Mouse (Mus musculus) liver, embryonic 14.5 days (tissue): ENCODE data around the gene Ankrd55. TPM values are rescaled to one million over a fixed set of nuclear protein-coding genes. Genes with fewer than 3 reads are reported as not detected.

Experiments
- ATAC-seq: fragments of 200-750 bp; cut with Nextera tagmentation; 2 replicates; pipeline ENCODE4 v1.8.0; 2017; ENCODE audit warnings: moderate number of reproducible peaks, mild to moderate bottlenecking, moderate library complexity; ENCODE audit not compliant: insufficient read depth
- DNase-seq, 3 experiments: peaks; one replicate each; pipeline ENCODE4 v3.0.0-alpha.2; 2012 to 2013; ENCODE audit warnings: low read depth in 3 of 3, low spot score in 3 of 3
- H3K27ac ChIP-seq: fragments of 300-500 bp; sonication (generic); 2 replicates; pipeline ENCODE4 v1.5.1; 2014; ENCODE audit warnings: moderate library complexity, mild to moderate bottlenecking, control low read depth, inconsistent platforms
- H3K27me3 ChIP-seq: fragments of 300-500 bp; sonication (generic); 2 replicates; pipeline ENCODE4 v1.6.1; 2014; ENCODE audit warnings: mild to moderate bottlenecking, low read length, moderate library complexity; ENCODE audit not compliant: control insufficient read depth, insufficient read depth
- H3K36me3 ChIP-seq: fragments of 300-500 bp; sonication (generic); replicated peaks from 2 replicates; pipeline ENCODE4 v1.6.1; 2014; ENCODE audit warnings: low read depth; ENCODE audit not compliant: control insufficient read depth, insufficient read depth
- H3K4me1 ChIP-seq, 2 experiments: fragments of 200-500 bp in 1 of 2; fragments of 300-500 bp in 1 of 2; sonication (generic) in 1 of 2; replicated peaks; 2 replicates each; pipeline ENCODE4 v1.6.1; 2012 to 2014; ENCODE audit warnings: antibody characterized with exemption in 1 of 2, inconsistent platforms in 1 of 2, low read length in 1 of 2; ENCODE audit not compliant: control insufficient read depth in 2 of 2, insufficient read depth in 2 of 2
- H3K4me2 ChIP-seq: fragments of 300-500 bp; sonication (generic); 2 replicates; pipeline ENCODE4 v1.6.1; 2014; ENCODE audit warnings: low read depth, mild to moderate bottlenecking, control low read depth, moderate library complexity
- H3K4me3 ChIP-seq, 2 experiments: fragments of 200-500 bp in 1 of 2; fragments of 300-500 bp in 1 of 2; sonication (generic) in 1 of 2; 2 replicates each; pipeline ENCODE4 v1.5.1; 2012 to 2014; ENCODE audit warnings: low read depth in 2 of 2, low read length in 2 of 2, mild to moderate bottlenecking in 2 of 2, control low read depth in 1 of 2, inconsistent platforms in 1 of 2, moderate library complexity in 1 of 2; ENCODE audit not compliant: insufficient read depth in 1 of 2
- H3K9ac ChIP-seq: fragments of 300-500 bp; sonication (generic); replicated peaks from 2 replicates; pipeline ENCODE4 v1.6.1; 2014; ENCODE audit warnings: mild to moderate bottlenecking, control low read depth, moderate library complexity
- H3K9me3 ChIP-seq: fragments of 300-500 bp; sonication (generic); 2 replicates; pipeline ENCODE4 v1.6.1; 2016; ENCODE audit warnings: low read length, mixed read lengths; ENCODE audit not compliant: control insufficient read depth
- CTCF ChIP-seq: IDR thresholded peaks from 2 replicates; pipeline ENCODE4 v1.5.1; 2016; ENCODE audit warnings: antibody characterized with exemption, low read depth, control low read depth
- EP300 ChIP-seq: IDR thresholded peaks from 2 replicates; pipeline ENCODE4 v1.6.1; 2016; ENCODE audit warnings: antibody characterized with exemption, low read depth
- WGBS: fragments of 180-500 bp; shearing (Covaris S2); extraction: QIAGEN DNeasy Blood & Tissue Kit; methylation state at CpG from one replicate; pipeline ENCODE4 v1.1.7; 2014; ENCODE audit not compliant: insufficient replicate concordance; 5-methylcytosine and 5-hydroxymethylcytosine counted together
- polyA plus RNA-seq, 2 experiments: library from polyadenylated mRNA; depleted of rRNA in 1 of 2; stranded (reverse) in 1 of 2; unstranded in 1 of 2; fragments of >200 nt; fragmentation: Nextera tagmentation in 1 of 2; extraction: Ambion mirVana in 1 of 2; gene quantifications; 2 replicates each; pipeline versions ENCODE4 v1.2.1 to v1.2.3; 2012 to 2014

Gene Ankrd55
- polyA plus RNA-seq, 2 experiments, result 0.10 to 0.13 TPM

GRCm38 (mm10) chr13:112427521-112427920 is 139.3 kb downstream of the Ankrd55 start:
- H3K36me3 ChIP-seq, result no peaks in the 10 kb centered on the region
- no peak overlapping the region for H3K9ac ChIP-seq
- H3K4me3 ChIP-seq, result no peak overlapping the region
- H3K27me3 ChIP-seq, result no peaks in the 10 kb centered on the region
- no peaks in the 10 kb centered on the region for H3K9me3 ChIP-seq
- DNase-seq, result no peak
- no peak for ATAC-seq
- 66% methylated on average over 15 of the region's 15 CpGs for WGBS
- no peak overlapping the region for H3K27ac ChIP-seq
- TF ChIP-seq CTCF (no peak), EP300 (no peak)
- peaks cover 0 to 2% of the 10 kb centered on the region in 2 experiments; a peak in 2 of 4 replicates for H3K4me1 ChIP-seq
- no peak overlapping the region for H3K4me2 ChIP-seq

- Histone ChIP-seq H3K27ac (no peak overlapping the region), H3K9me3 (no peaks in the 10 kb centered on the region), H3K36me3 (no peaks in the 10 kb centered on the region), H3K4me1 (0 out of 4 replicates have a peak, but pooled peaks cover 0 to 2% of the 10 kb centered on the region in 2 experiments), H3K27me3 (no peaks in the 10 kb centered on the region), H3K4me3 (no peak overlapping the region), H3K4me2 (no peak overlapping the region), H3K9ac (no peak overlapping the region)
- 16% methylated on average over 5 of the region's 5 CpGs for WGBS
- DNase-seq (no peak), ATAC-seq (no peak)
- TF ChIP-seq EP300 (no peak), CTCF (no peak)
Measured at GRCm38 (mm10) chr13:112433271-112433670, 145.0 kb downstream of the Ankrd55 start.

Other genes with a start within 250 kb of the Ankrd55 start
- 1.7 and 2.4 TPM in 2 replicates for gene Il6st, start 175.6 kb downstream of the Ankrd55 start, polyA plus RNA-seq (2012; rRNA removed)
- gene Il6st, start 175.6 kb downstream of the Ankrd55 start, polyA plus RNA-seq (2014; fragmentation: Nextera tagmentation; extraction: Ambion mirVana), result 3.7 and 4.2 TPM in 2 replicates